Mouse (Mus musculus) E14TG2a.4 (cell line): ENCODE measurements at regions not wholly inside any gene's neighbourhood (a gene's known extent, or its start where the extent isn't known, plus 50 kb on each side); places are given as distances from the start of the nearest gene placed in this dataset.

Experiments used
- H3K27me3 ChIP-seq: 2 replicates; pipeline ENCODE4 v1.6.1; 2014; ENCODE audit warnings: low read length, control low read depth; ENCODE audit not compliant: insufficient read depth
- H3K36me3 ChIP-seq: 2 replicates; pipeline ENCODE4 v1.6.1; 2014; ENCODE audit warnings: low read length, control low read depth; ENCODE audit not compliant: insufficient read depth
- H3K4me1 ChIP-seq: replicated peaks from 2 replicates; pipeline ENCODE4 v1.6.1; 2014; ENCODE audit warnings: low read depth, low read length, control low read depth
- H3K4me3 ChIP-seq: replicated peaks from 2 replicates; pipeline ENCODE4 v1.5.1; 2014; ENCODE audit warnings: mild to moderate bottlenecking, low read length
- H3K9me3 ChIP-seq: 2 replicates; pipeline ENCODE4 v1.6.1; 2014; ENCODE audit warnings: low read length, control low read depth
- CTCF ChIP-seq: conservative IDR thresholded peaks from 2 replicates; pipeline ENCODE4 v1.5.1; 2014; ENCODE audit warnings: low read length
- NANOG ChIP-seq: IDR thresholded peaks from 2 replicates; pipeline ENCODE4 v1.6.1; 2014; ENCODE audit warnings: borderline replicate concordance, low read length, mixed read lengths
- POU5F1 ChIP-seq: IDR thresholded peaks from 2 replicates; pipeline ENCODE4 v1.6.1; 2014; ENCODE audit warnings: low read length, borderline replicate concordance

GRCm38 (mm10) chr8:127915591-127916028 lies 442.8 kb upstream of the Nrp1 start:
- no peaks in the 10 kb centered on the region for H3K36me3 ChIP-seq
- H3K4me1 ChIP-seq: peaks cover 4% of the 10 kb centered on the region
- TF ChIP-seq CTCF (no peak), POU5F1 (no peak)

GRCm38 (mm10) chr8:127921925-127922324 lies 436.5 kb upstream of the Nrp1 start:
- H3K4me3 ChIP-seq: no peak overlapping the region
- H3K4me1 ChIP-seq: peaks cover 4% of the 10 kb centered on the region
- no peaks in the 10 kb centered on the region for H3K27me3 ChIP-seq
- no peaks in the 10 kb centered on the region for H3K36me3 ChIP-seq
- H3K9me3 ChIP-seq: 0 out of 2 replicates have a peak, but pooled peaks cover 4% of the 10 kb centered on the region
- TF ChIP-seq POU5F1: no peak
- TF ChIP-seq NANOG: no peak
- TF ChIP-seq CTCF: no peak

More at GRCm38 (mm10) chr8:127915591-127916028, 442.8 kb upstream of the Nrp1 start:
- Histone ChIP-seq H3K4me3 (no peak overlapping the region), H3K9me3 (0 out of 2 replicates have a peak, but pooled peaks cover 4% of the 10 kb centered on the region), H3K27me3 (no peaks in the 10 kb centered on the region)

GRCm38 (mm10) chr8:127923321-127923720 lies 435.1 kb upstream of the Nrp1 start:
- H3K9me3 ChIP-seq: no peaks in the 10 kb centered on the region
- no peaks in the 10 kb centered on the region for H3K27me3 ChIP-seq
- no peaks in the 10 kb centered on the region for H3K36me3 ChIP-seq
- no peak for TF ChIP-seq CTCF
- no peak for TF ChIP-seq POU5F1
- TF ChIP-seq NANOG: no peak
- no peak overlapping the region for H3K4me3 ChIP-seq
- no peaks in the 10 kb centered on the region for H3K4me1 ChIP-seq

- H3K4me1 ChIP-seq: no peaks in the 10 kb centered on the region
These were observed 426.1 kb upstream of the Nrp1 start for GRCm38 (mm10) chr8:127932276-127932675.

GRCm38 (mm10) chr8:127936792-127937435 lies 421.5 kb upstream of the Nrp1 start:
- Histone ChIP-seq H3K27me3 (no peaks in the 10 kb centered on the region), H3K9me3 (no peaks in the 10 kb centered on the region), H3K36me3 (no peaks in the 10 kb centered on the region), H3K4me1 (no peaks in the 10 kb centered on the region), H3K4me3 (no peak overlapping the region)
- TF ChIP-seq CTCF (no peak), POU5F1 (no peak), NANOG (no peak)

More at GRCm38 (mm10) chr8:127932276-127932675, 426.1 kb upstream of the Nrp1 start:
- TF ChIP-seq POU5F1 (no peak), CTCF (no peak), NANOG (no peak)
- Histone ChIP-seq H3K4me3 (no peak overlapping the region), H3K9me3 (no peaks in the 10 kb centered on the region), H3K36me3 (no peaks in the 10 kb centered on the region), H3K27me3 (no peaks in the 10 kb centered on the region)

GRCm38 (mm10) chr8:127939284-127939985 lies 419.0 kb upstream of the Nrp1 start:
- TF ChIP-seq NANOG (no peak), POU5F1 (no peak)
- no peak overlapping the region for H3K4me3 ChIP-seq
- H3K27me3 ChIP-seq: no peaks in the 10 kb centered on the region
- H3K4me1 ChIP-seq: no peaks in the 10 kb centered on the region
- no peaks in the 10 kb centered on the region for H3K36me3 ChIP-seq
- H3K9me3 ChIP-seq: no peaks in the 10 kb centered on the region

- H3K27me3 ChIP-seq: no peaks in the 10 kb centered on the region
- no peak for TF ChIP-seq NANOG
- no peak for TF ChIP-seq POU5F1
- no peak for TF ChIP-seq CTCF
These were observed 418.4 kb upstream of the Nrp1 start for GRCm38 (mm10) chr8:127939986-127940359.

GRCm38 (mm10) chr8:127942319-127942718 lies 416.1 kb upstream of the Nrp1 start:
- TF ChIP-seq POU5F1 (no peak), CTCF (no peak), NANOG (no peak)
- no peaks in the 10 kb centered on the region for H3K36me3 ChIP-seq
- H3K4me1 ChIP-seq: no peaks in the 10 kb centered on the region
- H3K9me3 ChIP-seq: no peaks in the 10 kb centered on the region
- no peak overlapping the region for H3K4me3 ChIP-seq
- H3K27me3 ChIP-seq: no peaks in the 10 kb centered on the region

More at GRCm38 (mm10) chr8:127939986-127940359, 418.4 kb upstream of the Nrp1 start:
- Histone ChIP-seq H3K36me3 (no peaks in the 10 kb centered on the region), H3K4me3 (no peak overlapping the region), H3K9me3 (no peaks in the 10 kb centered on the region), H3K4me1 (no peaks in the 10 kb centered on the region)
